Mouse (Mus musculus): ENCODE data around the gene Mlh3.

Gene Mlh3

GRCm38 (mm10) chr12:85270319-85270718 lies at the start of gene Mlh3:
Mlh3 (minus strand) TSS chr12:85270599.
- peak; percentile 89 to 95 for DNase-seq (ENCODE audit: inconsistent age in 2 of 2, low spot score in 1 of 2)

- no peak for DNase-seq (ENCODE audit: inconsistent age in 2 of 2, low spot score in 1 of 2)
Observed at GRCm38 (mm10) chr12:85308651-85309050, 38.3 kb upstream of the Mlh3 start.

- peak; percentile 88 to 96 for DNase-seq (ENCODE audit: inconsistent age in 2 of 2, low spot score in 1 of 2)
Observed at GRCm38 (mm10) chr12:85305247-85305892, 35.0 kb upstream of the Mlh3 start.

- DNase-seq (ENCODE audit: inconsistent age in 2 of 2, low spot score in 1 of 2) = peak in 1 of 2 experiments; percentile 61
Observed at GRCm38 (mm10) chr12:85304725-85305124, 34.3 kb upstream of the Mlh3 start.

GRCm38 (mm10) chr12:85303256-85303655 lies 32.9 kb upstream of the Mlh3 start:
- DNase-seq (ENCODE audit: inconsistent age in 2 of 2, low spot score in 1 of 2) = no peak

GRCm38 (mm10) chr12:85298835-85299180 lies 28.4 kb upstream of the Mlh3 start:
- peak in 1 of 2 experiments; percentile 39 for DNase-seq (ENCODE audit: inconsistent age in 2 of 2, low spot score in 1 of 2)

- DNase-seq (ENCODE audit: inconsistent age in 2 of 2, low spot score in 1 of 2) = peak; percentile 57 to 76
Observed at GRCm38 (mm10) chr12:85298127-85298834, 27.9 kb upstream of the Mlh3 start.

GRCm38 (mm10) chr12:85297345-85297997 lies 27.1 kb upstream of the Mlh3 start:
- peak; percentile 40 to 49 for DNase-seq (ENCODE audit: inconsistent age in 2 of 2, low spot score in 1 of 2)

- peak in 1 of 2 experiments; percentile 38 for DNase-seq (ENCODE audit: inconsistent age in 2 of 2, low spot score in 1 of 2)
Observed at GRCm38 (mm10) chr12:85296915-85297314, 26.5 kb upstream of the Mlh3 start.

GRCm38 (mm10) chr12:85295506-85295905 lies 25.1 kb upstream of the Mlh3 start:
- no peak for DNase-seq (ENCODE audit: inconsistent age in 2 of 2, low spot score in 1 of 2)

- no peak for DNase-seq (ENCODE audit: inconsistent age in 2 of 2, low spot score in 1 of 2)
Observed at GRCm38 (mm10) chr12:85292906-85293305, 22.5 kb upstream of the Mlh3 start.

GRCm38 (mm10) chr12:85292288-85292687 lies 21.9 kb upstream of the Mlh3 start:
- DNase-seq (ENCODE audit: inconsistent age in 2 of 2, low spot score in 1 of 2) = no peak

- no peak for DNase-seq (ENCODE audit: inconsistent age in 2 of 2, low spot score in 1 of 2)
Observed at GRCm38 (mm10) chr12:85291541-85291940, 21.1 kb upstream of the Mlh3 start.

- DNase-seq (ENCODE audit: inconsistent age in 2 of 2, low spot score in 1 of 2) = no peak
Observed at GRCm38 (mm10) chr12:85290633-85291032, 20.2 kb upstream of the Mlh3 start.

GRCm38 (mm10) chr12:85289157-85290000 lies 19.0 kb upstream of the Mlh3 start:
- DNase-seq (ENCODE audit: inconsistent age in 2 of 2, low spot score in 1 of 2) = peak in 1 of 2 experiments; percentile 58

GRCm38 (mm10) chr12:85288486-85289156 lies 18.2 kb upstream of the Mlh3 start, which contains the start of gene Zc2hc1c:
Zc2hc1c (plus strand) TSS chr12:85288591.
- DNase-seq (ENCODE audit: inconsistent age in 2 of 2, low spot score in 1 of 2) = peak; percentile 93 to 96

- peak; percentile 71 to 88 for DNase-seq (ENCODE audit: inconsistent age in 2 of 2, low spot score in 1 of 2)
Observed at GRCm38 (mm10) chr12:85287809-85288485, 17.5 kb upstream of the Mlh3 start, which contains the start of gene Acyp1. Acyp1 (minus strand) TSS chr12:85288438.

- DNase-seq (ENCODE audit: inconsistent age in 2 of 2, low spot score in 1 of 2) = no peak
Observed at GRCm38 (mm10) chr12:85286941-85287340, 16.5 kb upstream of the Mlh3 start.

- peak in 1 of 2 experiments; percentile 61 for DNase-seq (ENCODE audit: inconsistent age in 2 of 2, low spot score in 1 of 2)
Observed at GRCm38 (mm10) chr12:85284996-85285395, 14.6 kb upstream of the Mlh3 start.

- no peak for DNase-seq (ENCODE audit: inconsistent age in 2 of 2, low spot score in 1 of 2)
Observed at GRCm38 (mm10) chr12:85284331-85284730, 13.9 kb upstream of the Mlh3 start.
